Mouse (Mus musculus) embryonic facial prominence, embryonic 14.5 days (tissue): ENCODE results near the gene Pcca. TPM values are rescaled to one million over a fixed set of nuclear protein-coding genes. Genes with fewer than 3 reads are reported as not detected.

Experiments used
- ATAC-seq: fragments of 200-750 bp; cut with Nextera tagmentation; 2 replicates; pipeline ENCODE4 v1.8.0; 2017; ENCODE audit warnings: low read depth, moderate number of reproducible peaks, moderate TSS enrichment
- DNase-seq: peaks from one replicate; pipeline ENCODE4 v3.0.0-alpha.2; 2015; ENCODE audit warnings: low spot score
- H3K27ac ChIP-seq: fragments of 300-500 bp; sonication (generic); replicated peaks from 2 replicates; pipeline ENCODE4 v1.5.1; 2014; ENCODE audit warnings: low read depth, mild to moderate bottlenecking, low read length, moderate library complexity
- H3K27me3 ChIP-seq: fragments of 300-500 bp; sonication (generic); replicated peaks from 2 replicates; pipeline ENCODE4 v1.6.1; 2014; ENCODE audit warnings: low read length; ENCODE audit not compliant: control insufficient read depth, insufficient read depth
- H3K36me3 ChIP-seq: fragments of 300-500 bp; sonication (generic); 2 replicates; pipeline ENCODE4 v1.6.1; 2014; ENCODE audit warnings: low read length, mixed read lengths; ENCODE audit not compliant: control insufficient read depth, insufficient read depth
- H3K4me1 ChIP-seq: fragments of 300-500 bp; sonication (generic); 2 replicates; pipeline ENCODE4 v1.6.1; 2014; ENCODE audit warnings: antibody characterized with exemption, low read length; ENCODE audit not compliant: control insufficient read depth, insufficient read depth
- H3K4me2 ChIP-seq: fragments of 300-500 bp; sonication (generic); 2 replicates; pipeline ENCODE4 v1.6.1; 2014; ENCODE audit warnings: low read depth, mild to moderate bottlenecking, low read length, moderate library complexity, mixed read lengths
- H3K4me3 ChIP-seq: fragments of 300-500 bp; sonication (generic); 2 replicates; pipeline ENCODE4 v1.5.1; 2014; ENCODE audit warnings: low read depth, mild to moderate bottlenecking, low read length
- H3K9ac ChIP-seq: fragments of 300-500 bp; sonication (generic); 2 replicates; pipeline ENCODE4 v1.6.1; 2014; ENCODE audit warnings: low read depth, mild to moderate bottlenecking, low read length, moderate library complexity, mixed read lengths
- H3K9me3 ChIP-seq: fragments of 300-500 bp; sonication (generic); 2 replicates; pipeline ENCODE4 v1.6.1; 2016; ENCODE audit warnings: low read length; ENCODE audit not compliant: control insufficient read depth
- WGBS: fragments of 180-500 bp; shearing (Covaris S2); extraction: QIAGEN DNeasy Blood & Tissue Kit; methylation state at CpG from one replicate; pipeline ENCODE4 v1.1.7; 2014; 5-methylcytosine and 5-hydroxymethylcytosine counted together
- polyA plus RNA-seq: library from polyadenylated mRNA; unstranded; fragments of >200 nt; fragmentation: Nextera tagmentation; extraction: Ambion mirVana; gene quantifications from 2 replicates; pipeline ENCODE4 v1.2.1, GENCODE M21; 2014

Gene Pcca
- polyA plus RNA-seq, 1 experiment from 2014 or later = 23.1 TPM

DNA sequence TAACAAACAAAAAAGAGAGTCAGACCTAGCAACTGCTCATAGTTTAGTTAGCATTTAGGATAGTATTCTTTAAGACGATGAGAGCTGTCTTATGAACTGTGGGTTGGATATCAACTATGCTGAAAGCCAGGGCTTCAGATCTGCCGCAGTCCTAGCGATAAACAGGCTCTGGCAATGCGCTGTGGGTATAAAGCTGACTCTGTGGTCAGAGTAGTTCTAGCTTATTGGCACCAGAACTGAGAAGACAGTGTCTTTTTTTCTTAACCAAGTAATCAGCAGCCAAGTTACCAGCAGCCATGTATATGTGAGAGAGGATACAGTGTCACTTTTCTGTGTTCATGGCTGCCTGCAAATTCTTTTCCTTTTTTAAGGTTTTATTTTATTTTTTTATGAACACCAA is 154.3 kb downstream of the Pcca start:
- Histone ChIP-seq H3K9ac (no peak overlapping the region), H3K36me3 (0 out of 2 replicates have a peak, but pooled peaks cover 4% of the 10 kb centered on the region), H3K4me2 (no peak overlapping the region), H3K27me3 (no peaks in the 10 kb centered on the region), H3K4me3 (no peak overlapping the region), H3K4me1 (peaks cover 20% of the 10 kb centered on the region; the same call in 1 of the 2 replicates), H3K27ac (no peak overlapping the region), H3K9me3 (no peaks in the 10 kb centered on the region)
- ATAC-seq (no peak), DNase-seq (peak; percentile 39)
- 75% methylated on average over 4 of the region's 4 CpGs for WGBS

DNA sequence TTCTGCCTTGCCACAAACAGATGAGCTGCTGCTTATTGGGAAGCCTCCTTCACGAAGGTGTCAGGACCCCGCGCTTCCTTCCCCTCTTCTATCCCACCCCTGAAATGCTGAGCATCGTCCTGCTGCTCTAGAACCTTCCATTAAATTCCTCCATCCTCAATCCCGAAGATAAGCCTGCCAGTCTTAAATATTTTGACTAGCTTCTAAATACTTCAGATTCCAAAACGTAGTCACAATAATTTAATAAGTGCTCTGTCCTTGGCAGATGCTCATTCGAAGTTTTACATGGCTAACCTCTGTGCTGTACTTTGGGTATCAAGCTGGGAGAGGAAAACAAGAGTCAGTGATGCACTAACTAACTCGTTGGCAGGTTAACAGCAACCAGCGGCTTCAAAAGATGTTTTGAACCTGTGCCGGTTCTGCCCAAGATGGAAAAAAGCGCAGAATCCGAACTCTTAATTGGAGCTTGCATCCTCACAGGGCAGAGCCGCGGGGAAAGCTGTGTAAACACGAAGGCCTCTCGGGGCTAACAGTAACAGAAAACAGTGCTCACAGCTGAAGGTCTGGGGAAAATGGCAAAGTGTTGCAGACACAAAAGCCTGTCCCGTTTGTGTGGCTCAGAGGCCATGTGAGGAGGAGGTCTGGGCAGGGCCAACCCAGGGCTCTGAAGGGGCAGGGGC is 155.2 kb downstream of the Pcca start:
- H3K9me3 ChIP-seq = no peaks in the 10 kb centered on the region
- peaks cover 18% of the 10 kb centered on the region; the same call in 1 of the 2 replicates for H3K4me1 ChIP-seq
- ATAC-seq = no peak
- peak; percentile 22 for DNase-seq
- WGBS = 40% methylated on average over 17 of the region's 17 CpGs
- no peak overlapping the region for H3K9ac ChIP-seq
- H3K27me3 ChIP-seq = no peaks in the 10 kb centered on the region
- no peak overlapping the region for H3K4me2 ChIP-seq
- 0 out of 2 replicates have a peak, but pooled peaks cover 4% of the 10 kb centered on the region for H3K36me3 ChIP-seq
- no peak overlapping the region for H3K27ac ChIP-seq
- H3K4me3 ChIP-seq = no peak overlapping the region

DNA sequence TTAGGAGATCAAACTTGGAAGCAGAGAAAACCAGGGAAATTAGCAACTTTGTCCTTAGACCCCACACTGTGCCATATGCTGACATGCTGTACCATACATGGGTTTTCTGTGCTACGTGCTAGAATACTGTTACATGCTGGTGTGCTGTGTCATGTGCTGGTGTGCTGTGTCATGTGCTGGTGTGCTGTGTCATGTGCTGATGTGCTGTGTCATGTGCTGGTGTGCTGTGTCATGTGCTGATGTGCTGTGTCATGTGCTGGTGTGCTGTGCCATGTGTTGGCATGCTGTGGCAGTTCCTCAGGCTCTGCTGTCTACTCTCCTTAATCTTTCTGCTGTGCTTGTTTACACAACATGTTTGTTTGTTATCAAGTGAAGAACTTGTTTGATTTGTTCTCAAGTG is 157.4 kb downstream of the Pcca start:
- Histone ChIP-seq H3K9ac (no peak overlapping the region), H3K9me3 (no peaks in the 10 kb centered on the region), H3K4me1 (peaks cover 10% of the 10 kb centered on the region; the same call in 1 of the 2 replicates), H3K4me2 (no peak overlapping the region), H3K27me3 (no peaks in the 10 kb centered on the region), H3K27ac (no peak overlapping the region), H3K36me3 (0 out of 2 replicates have a peak, but pooled peaks cover 4% of the 10 kb centered on the region), H3K4me3 (no peak overlapping the region)
- DNase-seq (no peak), ATAC-seq (no peak)
- WGBS = 85% methylated on average over 1 of the region's 1 CpGs

DNA sequence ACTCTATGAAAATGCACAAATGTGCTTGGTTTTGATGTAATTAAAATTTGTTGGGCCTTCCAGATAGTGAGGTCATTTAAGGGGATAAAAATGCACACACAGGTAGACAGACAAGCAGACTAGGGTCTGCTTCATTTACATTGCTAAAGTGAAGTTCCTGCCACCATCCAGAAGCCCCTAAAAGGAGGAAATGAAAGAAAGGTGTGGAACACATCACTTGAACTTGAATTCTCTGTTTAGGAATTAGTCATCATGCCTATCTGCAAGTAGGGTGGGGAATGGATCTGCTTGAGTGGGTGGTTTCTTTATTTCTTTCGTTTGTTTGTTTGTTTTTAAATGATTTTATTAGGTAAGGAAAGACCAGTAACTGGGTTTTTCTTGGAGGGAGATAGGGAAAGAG is 166.2 kb downstream of the Pcca start:
- no peak overlapping the region for H3K9ac ChIP-seq
- H3K4me3 ChIP-seq = no peak overlapping the region
- DNase-seq = no peak
- no peak overlapping the region for H3K27ac ChIP-seq
- H3K9me3 ChIP-seq = no peaks in the 10 kb centered on the region
- no peak for ATAC-seq
- 78% methylated on average over 1 of the region's 1 CpGs for WGBS
- no peaks in the 10 kb centered on the region for H3K36me3 ChIP-seq
- H3K4me1 ChIP-seq = no peaks in the 10 kb centered on the region
- no peaks in the 10 kb centered on the region for H3K27me3 ChIP-seq
- no peak overlapping the region for H3K4me2 ChIP-seq

DNA sequence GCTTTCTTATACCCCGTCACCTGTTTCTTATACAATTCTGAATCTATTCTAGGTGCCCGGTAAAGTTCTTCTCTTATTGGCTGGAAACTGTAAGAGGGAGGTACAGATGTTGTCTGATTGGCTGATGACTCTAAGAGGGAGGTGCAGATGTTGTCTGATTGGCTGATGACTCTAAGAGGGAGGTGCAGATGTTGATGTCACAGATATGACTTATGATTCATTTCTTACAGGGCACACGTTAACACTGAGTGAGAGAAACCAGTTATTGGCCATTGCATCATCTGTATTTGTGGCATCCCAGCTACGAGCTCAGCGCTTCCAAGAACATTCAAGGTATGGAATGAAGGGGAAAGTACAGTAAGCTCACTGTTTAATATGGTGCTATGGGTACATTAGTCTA is 179.7 kb downstream of the Pcca start:
- Histone ChIP-seq H3K27ac (no peak overlapping the region), H3K27me3 (no peaks in the 10 kb centered on the region), H3K4me3 (no peak overlapping the region), H3K4me1 (no peaks in the 10 kb centered on the region), H3K4me2 (no peak overlapping the region), H3K9me3 (no peaks in the 10 kb centered on the region), H3K9ac (no peak overlapping the region), H3K36me3 (no peaks in the 10 kb centered on the region)
- ATAC-seq = no peak
- WGBS = 89% methylated on average over 5 of the region's 5 CpGs
- no peak for DNase-seq

DNA sequence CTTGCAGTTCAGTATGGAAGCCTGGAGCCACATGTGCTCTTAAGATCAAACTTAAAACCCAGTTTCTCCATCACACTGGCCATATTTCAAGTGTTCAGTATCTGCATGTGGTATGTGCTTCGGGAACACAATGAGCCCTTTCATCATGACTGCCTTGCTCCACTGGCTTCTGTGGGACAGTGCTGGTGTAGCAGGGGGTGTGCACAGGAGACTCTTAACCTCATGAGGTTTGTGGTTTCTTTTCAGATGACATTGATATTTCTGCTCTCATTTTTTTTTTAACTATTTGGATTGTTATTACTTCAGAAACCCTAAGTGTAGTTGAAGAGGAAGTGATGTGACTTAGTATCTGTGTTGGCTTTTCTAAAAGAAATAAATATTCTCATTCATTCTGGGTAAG is 180.8 kb downstream of the Pcca start:
- WGBS = 45% methylated on average over 1 of the region's 1 CpGs
- H3K27ac ChIP-seq = no peak overlapping the region
- H3K9ac ChIP-seq = no peak overlapping the region
- no peaks in the 10 kb centered on the region for H3K36me3 ChIP-seq
- H3K9me3 ChIP-seq = no peaks in the 10 kb centered on the region
- DNase-seq (no peak), ATAC-seq (no peak)
- no peak overlapping the region for H3K4me2 ChIP-seq
- no peaks in the 10 kb centered on the region for H3K27me3 ChIP-seq
- H3K4me1 ChIP-seq = no peaks in the 10 kb centered on the region
- H3K4me3 ChIP-seq = no peak overlapping the region

DNA sequence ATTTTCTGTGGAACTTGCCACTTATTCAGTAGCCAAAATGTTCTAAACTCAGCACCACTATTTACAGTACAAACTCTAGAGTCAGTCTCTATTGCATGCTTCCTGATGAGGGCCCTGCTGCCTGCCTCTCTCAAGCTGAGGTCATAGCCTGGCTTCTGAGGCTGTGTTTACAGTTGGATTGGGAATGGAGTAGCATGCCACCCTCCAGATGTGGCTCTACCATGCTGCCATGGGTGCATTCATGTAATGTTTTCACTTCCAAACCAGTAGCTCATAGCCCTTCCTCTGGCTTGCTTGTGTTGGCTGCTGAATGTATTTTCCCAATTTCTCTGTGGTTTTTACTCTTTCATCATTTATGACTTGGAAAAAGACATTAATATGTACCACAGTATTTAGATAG is 181.9 kb downstream of the Pcca start:
- no peak overlapping the region for H3K4me2 ChIP-seq
- no peak overlapping the region for H3K27ac ChIP-seq
- DNase-seq (no peak), ATAC-seq (no peak)
- H3K36me3 ChIP-seq = no peaks in the 10 kb centered on the region
- no peaks in the 10 kb centered on the region for H3K4me1 ChIP-seq
- no peaks in the 10 kb centered on the region for H3K9me3 ChIP-seq
- no peaks in the 10 kb centered on the region for H3K27me3 ChIP-seq
- no peak overlapping the region for H3K9ac ChIP-seq
- H3K4me3 ChIP-seq = no peak overlapping the region

DNA sequence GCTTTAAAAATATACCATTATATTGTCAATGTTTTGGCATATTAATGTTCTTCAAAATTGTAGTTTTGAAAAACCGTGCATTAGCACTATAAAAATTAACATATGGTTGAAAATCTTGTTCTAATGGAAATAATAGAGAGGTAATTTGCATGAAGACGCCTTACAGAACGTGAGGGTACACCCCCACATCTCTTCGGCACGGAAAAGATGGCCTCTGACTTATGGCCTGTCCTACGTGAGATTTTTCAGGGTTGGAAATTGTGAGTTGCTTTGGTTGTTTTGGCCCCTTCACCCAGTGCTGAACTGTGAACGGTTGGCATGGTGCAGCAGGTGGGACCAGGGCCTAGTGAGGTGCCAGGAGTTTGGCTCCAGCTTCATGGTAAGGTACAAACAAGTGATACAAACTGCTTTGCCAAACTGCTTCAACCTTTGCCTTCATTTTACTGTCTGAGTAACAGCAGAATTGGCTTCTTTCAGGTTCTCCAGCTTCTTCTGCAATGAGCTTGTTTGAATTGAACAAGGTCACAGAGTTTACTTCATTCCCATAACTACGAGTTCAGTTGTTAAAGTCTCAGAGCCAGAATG is 185.5 kb downstream of the Pcca start:
- Histone ChIP-seq H3K36me3 (no peaks in the 10 kb centered on the region), H3K27ac (no peak overlapping the region), H3K9me3 (no peaks in the 10 kb centered on the region), H3K9ac (no peak overlapping the region), H3K4me2 (no peak overlapping the region), H3K4me1 (no peaks in the 10 kb centered on the region), H3K4me3 (no peak overlapping the region), H3K27me3 (no peaks in the 10 kb centered on the region)
- 85% methylated on average over 8 of the region's 8 CpGs for WGBS
- DNase-seq = no peak
- no peak for ATAC-seq

DNA sequence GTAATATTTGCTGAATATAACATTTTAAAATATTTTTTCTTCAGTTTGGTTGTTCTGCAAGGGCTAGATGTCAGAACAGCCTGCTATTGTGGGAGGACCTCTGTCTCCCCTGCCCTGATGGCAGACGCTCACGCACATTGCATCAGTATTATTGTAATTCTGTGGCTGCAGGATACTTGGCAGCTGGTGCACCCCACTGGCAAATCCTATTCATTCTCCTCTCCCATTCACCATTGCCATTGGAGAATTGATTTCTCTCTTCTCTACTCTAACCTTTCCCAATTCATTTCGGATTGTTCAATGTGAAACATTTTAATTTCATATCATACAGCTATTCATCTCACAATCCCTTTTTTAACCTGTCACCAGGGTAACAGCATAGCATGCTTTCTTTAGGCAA is 186.9 kb downstream of the Pcca start:
- H3K9me3 ChIP-seq = no peaks in the 10 kb centered on the region
- no peak overlapping the region for H3K4me3 ChIP-seq
- H3K4me1 ChIP-seq = no peaks in the 10 kb centered on the region
- ATAC-seq (no peak), DNase-seq (no peak)
- 51% methylated on average over 3 of the region's 3 CpGs for WGBS
- no peaks in the 10 kb centered on the region for H3K27me3 ChIP-seq
- H3K36me3 ChIP-seq = no peaks in the 10 kb centered on the region
- H3K4me2 ChIP-seq = no peak overlapping the region
- H3K9ac ChIP-seq = no peak overlapping the region
- H3K27ac ChIP-seq = no peak overlapping the region
